8 mouse cellular contexts compared by ENCODE assay signal in the genomic region with DNA sequence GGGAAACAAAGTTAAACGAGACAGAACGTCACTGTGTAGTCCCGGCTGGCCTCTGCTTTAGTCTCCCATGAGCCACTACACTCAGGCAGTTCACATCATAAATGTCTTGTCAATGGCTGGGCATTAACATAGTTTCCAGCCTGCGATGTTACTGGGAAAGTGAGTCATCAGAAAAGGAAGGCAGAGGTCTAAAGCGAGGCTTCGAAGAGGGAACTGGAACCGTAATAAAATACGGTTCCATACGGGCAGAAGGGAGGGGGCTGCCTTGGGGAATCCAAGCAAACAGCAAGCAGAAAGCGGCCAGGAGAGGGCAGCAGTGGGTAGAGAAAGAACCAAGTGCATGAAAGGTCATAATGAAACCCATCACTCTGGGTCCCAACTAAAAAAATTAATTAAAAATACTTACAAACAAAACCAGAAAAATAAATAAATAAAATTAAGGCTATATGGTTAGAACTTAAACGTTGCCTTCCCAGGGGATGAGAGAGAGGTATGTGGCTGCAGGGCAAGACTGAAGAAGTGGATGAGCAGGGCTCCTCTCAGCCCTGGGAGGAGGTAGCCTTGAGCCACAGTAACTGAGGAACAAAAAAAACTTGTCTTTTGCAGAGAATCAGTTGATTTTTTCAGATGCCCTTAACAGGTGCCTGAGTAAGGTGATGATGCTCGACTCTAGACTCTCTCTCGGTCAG. TPM values are rescaled to one million over a fixed set of nuclear protein-coding genes. Genes with fewer than 3 reads are reported as not detected.
DNase-seq lines count a peak whose midpoint lies in the region; ATAC-seq and TF ChIP-seq lines count a peak whose summit lies in the region.

No protein-coding gene starts in this region.

- peak; percentile 85 for TF ChIP-seq CTCF in heart, adult 2 months (IDR thresholded peaks at IDR 0.05)
- TF ChIP-seq CTCF in kidney, adult 2 months (conservative IDR thresholded peaks at IDR 0.05; ENCODE audit: insufficient read depth, insufficient read length, low read depth, low read length): peak; percentile 66
- TF ChIP-seq CTCF in midbrain, postnatal 0 days (IDR thresholded peaks at IDR 0.05): peak; percentile 82

- no peaks in the 10 kb centered on the region for H3K36me3 ChIP-seq in embryonic facial prominence, embryonic 11.5 days (replicated peaks; ENCODE audit: control insufficient read depth, insufficient read depth, low read depth, low read length)
- no peaks in the 10 kb centered on the region for H3K36me3 ChIP-seq in heart, adult 2 months (ENCODE audit: control insufficient read depth, insufficient read depth, low read length)
- no peaks in the 10 kb centered on the region for H3K36me3 ChIP-seq in kidney, adult 2 months (ENCODE audit: control insufficient read depth, insufficient read depth, low read length)
- H3K36me3 ChIP-seq in limb, embryonic 13.5 days: peaks cover 15% of the 10 kb centered on the region
- H3K36me3 ChIP-seq in midbrain, postnatal 0 days (ENCODE audit: insufficient read depth, low read length): peaks cover 8% of the 10 kb centered on the region

- H3K4me1 ChIP-seq in embryonic facial prominence, embryonic 11.5 days (ENCODE audit: control insufficient read depth, insufficient read depth, low read length): no peaks in the 10 kb centered on the region
- H3K4me1 ChIP-seq in heart, adult 2 months (ENCODE audit: control insufficient read depth, insufficient read depth, low read length): no peaks in the 10 kb centered on the region; the same call in 1 of the 2 replicates
- no peaks in the 10 kb centered on the region; the same call in 1 of the 2 replicates for H3K4me1 ChIP-seq in kidney, adult 2 months (ENCODE audit: control insufficient read depth, insufficient read depth, low read length)
- H3K4me1 ChIP-seq in limb, embryonic 13.5 days: no peaks in the 10 kb centered on the region
- no peaks in the 10 kb centered on the region for H3K4me1 ChIP-seq in midbrain, postnatal 0 days (ENCODE audit: insufficient read depth, low read length)

- no peak for TF ChIP-seq POLR2A in heart, adult 2 months (IDR thresholded peaks at IDR 0.05; ENCODE audit: insufficient read depth, low read depth, low read length)
- TF ChIP-seq POLR2A in kidney, adult 2 months (IDR thresholded peaks at IDR 0.05; ENCODE audit: low read depth, low read length): no peak

- H3K9me3 ChIP-seq in embryonic facial prominence, embryonic 11.5 days (replicated peaks; ENCODE audit: control insufficient read depth, low read length): no peaks in the 10 kb centered on the region
- H3K9me3 ChIP-seq in limb, embryonic 13.5 days: no peaks in the 10 kb centered on the region
- no peaks in the 10 kb centered on the region for H3K9me3 ChIP-seq in midbrain, postnatal 0 days (ENCODE audit: low read length)

- H3K27me3 ChIP-seq in embryonic facial prominence, embryonic 11.5 days (ENCODE audit: control insufficient read depth, insufficient read depth, low read length): no peaks in the 10 kb centered on the region
- no peaks in the 10 kb centered on the region for H3K27me3 ChIP-seq in heart, adult 2 months (ENCODE audit: control insufficient read depth, insufficient read depth, low read length)
- no peaks in the 10 kb centered on the region for H3K27me3 ChIP-seq in kidney, adult 2 months (replicated peaks; ENCODE audit: control insufficient read depth, insufficient read depth, low read length)
- no peaks in the 10 kb centered on the region for H3K27me3 ChIP-seq in limb, embryonic 13.5 days
- H3K27me3 ChIP-seq in midbrain, postnatal 0 days (ENCODE audit: insufficient read depth, low read length): no peaks in the 10 kb centered on the region

- 0 out of 2 replicates have a peak, but pooled peaks have one; percentile 22 for TF ChIP-seq EP300 in heart, adult 2 months (IDR thresholded peaks at IDR 0.05; ENCODE audit: insufficient read depth, low read depth, low read length)

- no peak overlapping the region for H3K9ac ChIP-seq in embryonic facial prominence, embryonic 11.5 days (replicated peaks; ENCODE audit: low read length)
- H3K9ac ChIP-seq in heart, adult 2 months (ENCODE audit: low read depth, low read length): no peak overlapping the region
- H3K9ac ChIP-seq in limb, embryonic 13.5 days: no peak overlapping the region
- no peak overlapping the region for H3K9ac ChIP-seq in midbrain, postnatal 0 days (replicated peaks; ENCODE audit: low read length, poor library complexity, severe bottlenecking)

- ATAC-seq in embryonic facial prominence, embryonic 11.5 days (replicated peaks; ENCODE audit: insufficient number of reproducible peaks, low FRiP score, low TSS enrichment, low read depth): peak; percentile 49
- ATAC-seq in limb, embryonic 13.5 days (ENCODE audit: low FRiP score, low read depth): peak; percentile 75; the same call in 1 of the 2 replicates
- ATAC-seq in midbrain, postnatal 0 days (ENCODE audit: low FRiP score): peak; percentile 56; the same call in 1 of the 2 replicates

- intact Hi-C loops in heart, adult 2 months (cut with DNase I): loop anchor here (2.0 kb wide), 1 partner anchor 56 kb away; no protein-coding TSS in a partner anchor

- 39% methylated on average over 13 of the region's 13 CpGs for WGBS in embryonic facial prominence, embryonic 11.5 days
- 25% methylated on average over 13 of the region's 13 CpGs for WGBS in heart, adult 2 months
- 24% methylated on average over 13 of the region's 13 CpGs for WGBS in kidney, adult 2 months
- WGBS in limb, embryonic 13.5 days: 29% methylated on average over 13 of the region's 13 CpGs
- 36% methylated on average over 13 of the region's 13 CpGs for WGBS in midbrain, postnatal 0 days

- no peak overlapping the region for H3K27ac ChIP-seq in embryonic facial prominence, embryonic 11.5 days (replicated peaks; ENCODE audit: low read depth, low read length)
- no peak overlapping the region for H3K27ac ChIP-seq in heart, adult 2 months
- H3K27ac ChIP-seq in kidney, adult 2 months (ENCODE audit: insufficient read depth, low read depth, low read length): no peak overlapping the region
- no peak overlapping the region for H3K27ac ChIP-seq in limb, embryonic 13.5 days
- no peak overlapping the region for H3K27ac ChIP-seq in midbrain, postnatal 0 days (ENCODE audit: low read depth, low read length)

- DNase-seq in 3134 (ENCODE audit: extremely low read depth, insufficient read length, low spot score): peak; percentile 14
- DNase-seq in adrenal gland, postnatal 25 days: peak; percentile 78
- peak; percentile 80 for DNase-seq in embryonic facial prominence, embryonic 11.5 days (ENCODE audit: low spot score)
- peak; percentile 63 to 75 for DNase-seq in heart, adult 2 months
- DNase-seq in kidney, adult 2 months: peak; percentile 73
- DNase-seq in midbrain, postnatal 0 days (ENCODE audit: low spot score): peak; percentile 70
- DNase-seq in spleen, postnatal 14 days (ENCODE audit: low spot score in 2 of 2): peak; percentile 64 to 81

- H3K4me2 ChIP-seq in embryonic facial prominence, embryonic 11.5 days (ENCODE audit: low read depth, low read length): no peak overlapping the region
- H3K4me2 ChIP-seq in limb, embryonic 13.5 days (replicated peaks): peak overlapping the region; percentile 47
- H3K4me2 ChIP-seq in midbrain, postnatal 0 days (ENCODE audit: low read depth, low read length, poor library complexity, severe bottlenecking): no peak overlapping the region; the same call in 1 of the 2 replicates

- H3K4me3 ChIP-seq in embryonic facial prominence, embryonic 11.5 days (ENCODE audit: low read depth, low read length): no peak overlapping the region
- H3K4me3 ChIP-seq in heart, adult 2 months: no peak overlapping the region
- H3K4me3 ChIP-seq in kidney, adult 2 months (ENCODE audit: insufficient read depth, low read depth, low read length): no peak overlapping the region
- H3K4me3 ChIP-seq in limb, embryonic 13.5 days: peak overlapping the region; percentile 8; the same call in 1 of the 2 replicates
- H3K4me3 ChIP-seq in midbrain, postnatal 0 days (ENCODE audit: low read depth, low read length): no peak overlapping the region

- H3K79me2 ChIP-seq in heart, adult 2 months (replicated peaks; ENCODE audit: control insufficient read depth, insufficient read depth, low read length): no peaks in the 10 kb centered on the region

RNA-seq across cellular contexts. Expression of a gene that starts 24.4 kb away (rescaled TPM):
- 31.1 and 51.9 TPM in 2 replicates for total RNA-seq in adrenal gland, postnatal 25 days (2021)
- 54.4 and 55.1 TPM in 2 replicates for polyA plus RNA-seq in embryonic facial prominence, embryonic 11.5 days (2014; fragmentation: Nextera tagmentation; extraction: Ambion mirVana)
- 10 to 100 TPM; 37.7 to 39.4 TPM for total RNA-seq in heart, adult 2 months (2021)
- 6.9 and 17.0 TPM in 2 replicates for polyA plus RNA-seq in heart, adult 2 months (2012; rRNA removed)
- polyA plus RNA-seq in kidney, adult 2 months (2012; rRNA removed): 7.7 and 10.3 TPM in 2 replicates
- 44.4 and 48.2 TPM in 2 replicates for polyA plus RNA-seq in limb, embryonic 13.5 days (2015; fragmentation: Nextera tagmentation; extraction: Ambion mirVana)
- total RNA-seq in midbrain, postnatal 0 days (2014; rRNA removed): 28.9 and 38.8 TPM in 2 replicates
- polyA plus RNA-seq in midbrain, postnatal 0 days (2015; fragmentation: Nextera tagmentation; extraction: Ambion mirVana): 28.0 and 31.3 TPM in 2 replicates

RNA-seq across cellular contexts. Expression of a gene that starts 33.1 kb away (rescaled TPM):
- total RNA-seq in adrenal gland, postnatal 25 days (2021): 5.1 and 7.6 TPM in 2 replicates
- 7.4 and 8.3 TPM in 2 replicates for polyA plus RNA-seq in embryonic facial prominence, embryonic 11.5 days (2014; fragmentation: Nextera tagmentation; extraction: Ambion mirVana)
- total RNA-seq in heart, adult 2 months (2021): 1 to 10 TPM; 5.5 to 6.3 TPM
- 3.7 and 6.2 TPM in 2 replicates for polyA plus RNA-seq in heart, adult 2 months (2012; rRNA removed)
- 3.6 and 4.5 TPM in 2 replicates for polyA plus RNA-seq in kidney, adult 2 months (2012; rRNA removed)
- 9.4 and 9.5 TPM in 2 replicates for polyA plus RNA-seq in limb, embryonic 13.5 days (2015; fragmentation: Nextera tagmentation; extraction: Ambion mirVana)
- total RNA-seq in midbrain, postnatal 0 days (2014; rRNA removed): 48.1 and 48.9 TPM in 2 replicates
- polyA plus RNA-seq in midbrain, postnatal 0 days (2015; fragmentation: Nextera tagmentation; extraction: Ambion mirVana): 30.3 and 31.7 TPM in 2 replicates

Comparison
In these comparisons a context has a peak if more than half of its experiments do, and no peak if none do; other contexts are left out.
1. DNase-seq: peak in every context shown above with its lines; median percentile 80 in embryonic facial prominence, embryonic 11.5 days; 78 in adrenal gland, postnatal 25 days; 73 in kidney, adult 2 months; 72 in spleen, postnatal 14 days; 70 in midbrain, postnatal 0 days; 69 in heart, adult 2 months; 14 in 3134.